Mouse (Mus musculus): ENCODE data around the gene Ikbkg.

DNA sequence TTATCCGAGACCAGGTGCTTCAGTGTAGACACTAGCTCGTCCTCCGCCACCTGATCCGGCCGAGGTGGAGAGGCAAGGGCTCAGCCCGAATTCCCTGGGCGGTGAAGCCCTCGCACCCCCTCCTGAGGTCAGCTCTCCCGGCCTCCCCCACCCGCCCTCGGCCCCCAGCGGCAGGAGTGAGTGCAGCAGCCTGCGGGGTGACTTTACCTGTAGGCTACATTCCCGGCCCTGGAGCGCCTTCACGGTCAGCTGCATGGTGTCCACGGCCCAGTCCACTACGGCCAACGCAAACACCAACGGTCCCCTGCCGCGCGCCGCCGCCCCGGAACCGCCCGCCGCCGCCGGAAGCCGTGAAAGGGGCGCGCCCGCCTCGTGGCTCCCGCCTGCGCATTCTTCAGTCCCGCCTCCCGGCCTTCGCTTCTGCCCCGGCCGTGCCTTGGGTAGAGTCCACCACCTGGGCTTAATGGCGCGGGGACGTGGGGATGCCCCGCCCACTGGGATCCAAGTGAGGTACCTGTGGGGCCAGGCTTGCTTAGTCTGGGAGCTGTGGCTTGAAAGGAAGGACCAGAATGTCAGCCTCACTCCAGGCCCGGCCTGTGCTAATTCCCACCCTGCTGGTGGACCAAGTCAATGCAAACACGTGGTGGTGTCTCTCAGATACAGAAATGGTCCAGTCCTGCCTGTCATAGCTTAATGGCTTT, 24.7 kb upstream of the Ikbkg start:
- no peak for TF ChIP-seq CTCF (IDR thresholded peaks at IDR 0.05; ENCODE audit: insufficient read depth, low read depth, low read length)
- no peak for TF ChIP-seq POLR2A (IDR thresholded peaks at IDR 0.05; ENCODE audit: insufficient read depth, low read depth, low read length)

All from olfactory bulb, adult 2 months (tissue).